Mouse (Mus musculus) neural tube, embryonic 14.5 days (tissue): ENCODE data around the gene Tex19.2. TPM values are rescaled to one million over a fixed set of nuclear protein-coding genes. Genes with fewer than 3 reads are reported as not detected.
"Not testable (repeated sequence)": the region's sequence is repeated elsewhere in the genome, so short reads cannot be mapped to it uniquely, and the experiment has no call there.

Source experiments
- ATAC-seq: fragments of 200-750 bp; cut with Nextera tagmentation; 2 replicates; pipeline ENCODE4 v1.8.0; 2017; ENCODE audit warnings: low read depth, mild to moderate bottlenecking, moderate TSS enrichment, moderate library complexity
- H3K27ac ChIP-seq: fragments of 300-500 bp; sonication (generic); 2 replicates; pipeline ENCODE4 v1.5.1; 2014; ENCODE audit warnings: low read depth, mild to moderate bottlenecking, control low read depth, low read length, moderate library complexity, mixed read lengths
- H3K27me3 ChIP-seq: fragments of 300-500 bp; sonication (generic); 2 replicates; pipeline ENCODE4 v1.6.1; 2014; ENCODE audit warnings: low read length; ENCODE audit not compliant: control insufficient read depth, insufficient read depth
- H3K36me3 ChIP-seq: fragments of 300-500 bp; sonication (generic); 2 replicates; pipeline ENCODE4 v1.6.1; 2014; ENCODE audit warnings: low read length, mixed read lengths; ENCODE audit not compliant: control insufficient read depth, insufficient read depth
- H3K4me1 ChIP-seq: fragments of 300-500 bp; sonication (generic); 2 replicates; pipeline ENCODE4 v1.6.1; 2014; ENCODE audit warnings: low read length; ENCODE audit not compliant: control insufficient read depth, insufficient read depth
- H3K4me2 ChIP-seq: fragments of 300-500 bp; sonication (generic); 2 replicates; pipeline ENCODE4 v1.6.1; 2014; ENCODE audit warnings: mild to moderate bottlenecking, low read depth, low read length, control low read depth
- H3K4me3 ChIP-seq: fragments of 300-500 bp; sonication (generic); 2 replicates; pipeline ENCODE4 v1.5.1; 2014; ENCODE audit warnings: low read depth, low read length, control low read depth, mixed read lengths
- H3K9ac ChIP-seq: fragments of 300-500 bp; sonication (generic); replicated peaks from 2 replicates; pipeline ENCODE4 v1.6.1; 2014; ENCODE audit warnings: low read depth, mild to moderate bottlenecking, control low read depth, low read length, mixed read lengths
- H3K9me3 ChIP-seq: fragments of 300-500 bp; sonication (generic); 2 replicates; pipeline ENCODE4 v1.6.1; 2016; ENCODE audit warnings: low read length; ENCODE audit not compliant: control insufficient read depth
- WGBS: fragments of 180-500 bp; shearing (Covaris S2); extraction: QIAGEN DNeasy Blood & Tissue Kit; methylation state at CpG from one replicate; pipeline ENCODE4 v1.1.7; 2014; 5-methylcytosine and 5-hydroxymethylcytosine counted together
- polyA plus RNA-seq: library from polyadenylated mRNA; unstranded; fragments of >200 nt; fragmentation: Nextera tagmentation; extraction: Ambion mirVana; gene quantifications from 2 replicates; pipeline ENCODE4 v1.2.1, GENCODE M21; 2014

Tex19.2 gene
- polyA plus RNA-seq, 1 experiment from 2014 or later: not detected

GRCm38 (mm10) chr11:121082857-121083500 lies 35.5 kb downstream of the Tex19.2 start:
- no peak overlapping the region for H3K4me3 ChIP-seq
- H3K9ac ChIP-seq: no peak overlapping the region
- H3K36me3 ChIP-seq: no peaks in the 10 kb centered on the region
- WGBS: 81% methylated on average over 6 of the region's 6 CpGs
- H3K27ac ChIP-seq: no peak overlapping the region
- no peak overlapping the region for H3K4me2 ChIP-seq
- H3K9me3 ChIP-seq: no peaks in the 10 kb centered on the region
- H3K4me1 ChIP-seq: no peaks in the 10 kb centered on the region
- H3K27me3 ChIP-seq: no peaks in the 10 kb centered on the region
- no peak for ATAC-seq

- H3K27ac ChIP-seq: no peak overlapping the region
- no peaks in the 10 kb centered on the region for H3K36me3 ChIP-seq
- no peak for ATAC-seq
- no peaks in the 10 kb centered on the region for H3K4me1 ChIP-seq
- no peaks in the 10 kb centered on the region for H3K27me3 ChIP-seq
- WGBS: 81% methylated on average over 3 of the region's 3 CpGs
- H3K9me3 ChIP-seq: no peaks in the 10 kb centered on the region
- no peak overlapping the region for H3K9ac ChIP-seq
- H3K4me2 ChIP-seq: no peak overlapping the region
- no peak overlapping the region for H3K4me3 ChIP-seq
Measured at GRCm38 (mm10) chr11:121082250-121082649, 36.2 kb downstream of the Tex19.2 start.

- Histone ChIP-seq H3K27me3 (no peaks in the 10 kb centered on the region), H3K9me3 (no peaks in the 10 kb centered on the region), H3K36me3 (no peaks in the 10 kb centered on the region), H3K4me2 (no peak within 1 kb of the TSS), H3K27ac (no peak within 1 kb of the TSS), H3K4me1 (no peaks in the 10 kb centered on the region), H3K4me3 (no peak within 1 kb of the TSS), H3K9ac (no peak within 1 kb of the TSS)
- 73% methylated on average over 3 of the region's 3 CpGs for WGBS
- no peak for ATAC-seq
Measured at GRCm38 (mm10) chr11:121081120-121081519, 37.4 kb downstream of the Tex19.2 start, which contains the start of gene Sectm1a. TSS of gene Sectm1a (minus strand) at chr11:121081220.

- no peak for ATAC-seq
- Histone ChIP-seq H3K27ac (no peak overlapping the region), H3K4me3 (no peak overlapping the region), H3K9me3 (no peaks in the 10 kb centered on the region), H3K36me3 (no peaks in the 10 kb centered on the region), H3K4me1 (no peaks in the 10 kb centered on the region), H3K27me3 (no peaks in the 10 kb centered on the region), H3K9ac (no peak overlapping the region), H3K4me2 (no peak overlapping the region)
- 97% methylated on average over 8 of the region's 8 CpGs for WGBS
Measured at GRCm38 (mm10) chr11:121080330-121080729, 38.1 kb downstream of the Tex19.2 start.

- no peaks in the 10 kb centered on the region for H3K4me1 ChIP-seq
- H3K4me3 ChIP-seq: no peak overlapping the region
- H3K4me2 ChIP-seq: no peak overlapping the region
- H3K36me3 ChIP-seq: no peaks in the 10 kb centered on the region
- H3K27me3 ChIP-seq: no peaks in the 10 kb centered on the region
- no peak for ATAC-seq
- no peak overlapping the region for H3K27ac ChIP-seq
- no peaks in the 10 kb centered on the region for H3K9me3 ChIP-seq
- H3K9ac ChIP-seq: no peak overlapping the region
- 87% methylated on average over 5 of the region's 5 CpGs for WGBS
Measured at GRCm38 (mm10) chr11:121075655-121076054, 42.8 kb downstream of the Tex19.2 start.

GRCm38 (mm10) chr11:121069662-121070061 lies 48.8 kb downstream of the Tex19.2 start:
- H3K9me3 ChIP-seq, ATAC-seq, H3K4me3 ChIP-seq, H3K4me1 ChIP-seq, H3K27ac ChIP-seq, H3K9ac ChIP-seq, H3K27me3 ChIP-seq, H3K4me2 ChIP-seq, H3K36me3 ChIP-seq: not testable (repeated sequence)
- WGBS: 96% methylated on average over 11 of the region's 16 CpGs

GRCm38 (mm10) chr11:121067895-121068294 lies 50.6 kb downstream of the Tex19.2 start:
- 97% methylated on average over 2 of the region's 2 CpGs for WGBS
- no peak overlapping the region for H3K4me3 ChIP-seq
- ATAC-seq: no peak
- no peak overlapping the region for H3K27ac ChIP-seq
- H3K4me2 ChIP-seq: no peak overlapping the region
- H3K9me3 ChIP-seq: no peaks in the 10 kb centered on the region
- H3K36me3 ChIP-seq: no peaks in the 10 kb centered on the region
- no peak overlapping the region for H3K9ac ChIP-seq
- H3K27me3 ChIP-seq: no peaks in the 10 kb centered on the region
- no peaks in the 10 kb centered on the region for H3K4me1 ChIP-seq

Other genes with a start within 250 kb of the Tex19.2 start
- gene Ccdc57, start 185.8 kb downstream of the Tex19.2 start, polyA plus RNA-seq: 6.1 and 6.7 TPM in 2 replicates
- gene Slc16a3, start 170.2 kb downstream of the Tex19.2 start, polyA plus RNA-seq: 2.9 and 4.6 TPM in 2 replicates
- gene Csnk1d, start 127.3 kb downstream of the Tex19.2 start, polyA plus RNA-seq: 57.8 and 81.1 TPM in 2 replicates
- not detected in 2 replicates for gene Cd7, start 79.3 kb downstream of the Tex19.2 start, polyA plus RNA-seq
- gene Sectm1b, start 55.1 kb downstream of the Tex19.2 start, polyA plus RNA-seq: not detected in 2 replicates
- gene Sectm1a, start 37.5 kb downstream of the Tex19.2 start, polyA plus RNA-seq: not detected in 2 replicates
- not detected in 2 replicates for gene Tex19.1, start 27.5 kb upstream of the Tex19.2 start, polyA plus RNA-seq
- gene Uts2r, start 41.6 kb upstream of the Tex19.2 start, polyA plus RNA-seq: 0.15 and 0.23 TPM in 2 replicates
- gene Hexdc, start 85.8 kb upstream of the Tex19.2 start, polyA plus RNA-seq: 28.2 and 37.0 TPM in 2 replicates
- 27.2 and 32.0 TPM in 2 replicates for gene Ogfod3, start 86.0 kb upstream of the Tex19.2 start, polyA plus RNA-seq
- 36.3 and 39.5 TPM in 2 replicates for gene Cybc1, start 110.6 kb upstream of the Tex19.2 start, polyA plus RNA-seq
- 93.2 and 96.5 TPM in 2 replicates for gene Narf, start 118.6 kb upstream of the Tex19.2 start, polyA plus RNA-seq
- gene Foxk2, start 141.3 kb upstream of the Tex19.2 start, polyA plus RNA-seq: 15.1 and 16.5 TPM in 2 replicates
- 93.7 and 100 TPM in 2 replicates for gene Wdr45b, start 235.8 kb upstream of the Tex19.2 start, polyA plus RNA-seq